Mouse (Mus musculus) myocyte (in vitro differentiated cells): ENCODE data around the gene Sult2a7.

ENCODE experiments used
- CEBPB ChIP-seq: IDR thresholded peaks from 2 replicates; pipeline ENCODE4 v1.6.1; 2011; ENCODE audit warnings: mild to moderate bottlenecking, moderate library complexity; ENCODE audit not compliant: poor library complexity, insufficient read depth, severe bottlenecking
- E2F4 ChIP-seq: IDR thresholded peaks from one replicate; pipeline ENCODE4 v1.6.1; 2011; ENCODE audit warnings: mild to moderate bottlenecking, control low read depth, moderate library complexity; ENCODE audit not compliant: insufficient read depth
- MAX ChIP-seq: IDR thresholded peaks from one replicate; pipeline ENCODE4 v1.6.1; 2011; ENCODE audit warnings: low read depth, mild to moderate bottlenecking, control low read depth
- MYOD1 ChIP-seq, 3 experiments: IDR thresholded peaks; one replicate each; pipeline ENCODE4 v1.6.1; 2011; ENCODE audit warnings: control low read depth in 2 of 3, low read depth in 2 of 3, mild to moderate bottlenecking in 2 of 3, moderate library complexity in 1 of 3; ENCODE audit not compliant: insufficient read length in 2 of 3, control insufficient read depth in 1 of 3
- MYOG ChIP-seq, 3 experiments: IDR thresholded peaks; one replicate each; pipeline ENCODE4 v1.6.1; 2011; ENCODE audit warnings: control low read depth in 2 of 3, low read depth in 2 of 3, mild to moderate bottlenecking in 2 of 3; ENCODE audit not compliant: insufficient read length in 2 of 3, control insufficient read depth in 1 of 3, insufficient read depth in 1 of 3
- POLR2A ChIP-seq: IDR thresholded peaks from one replicate; pipeline ENCODE4 v1.6.1; 2011; ENCODE audit warnings: low read depth, mild to moderate bottlenecking, control low read depth, moderate library complexity; ENCODE audit not compliant: insufficient read length
- POLR2AphosphoS2 ChIP-seq: IDR thresholded peaks from one replicate; pipeline ENCODE4 v1.6.1; 2011; ENCODE audit warnings: low read depth, control low read depth; ENCODE audit not compliant: insufficient read length
- REST ChIP-seq: IDR thresholded peaks from one replicate; pipeline ENCODE4 v1.6.1; 2011; ENCODE audit warnings: mild to moderate bottlenecking, control low read depth, moderate library complexity; ENCODE audit not compliant: insufficient read depth, insufficient read length
- SRF ChIP-seq: IDR thresholded peaks from one replicate; pipeline ENCODE4 v1.6.1; 2011; ENCODE audit warnings: low read depth; ENCODE audit not compliant: control insufficient read depth, insufficient read length
- TCF12 ChIP-seq: IDR thresholded peaks from one replicate; pipeline ENCODE4 v1.6.1; 2011; ENCODE audit warnings: mild to moderate bottlenecking, control low read depth; ENCODE audit not compliant: poor library complexity, insufficient read depth, severe bottlenecking
- TCF3 ChIP-seq: IDR thresholded peaks from one replicate; pipeline ENCODE4 v1.6.1; 2011; ENCODE audit warnings: low read depth, control low read depth; ENCODE audit not compliant: insufficient read length
- USF1 ChIP-seq: IDR thresholded peaks from one replicate; pipeline ENCODE4 v1.6.1; 2011; ENCODE audit warnings: low read depth, mild to moderate bottlenecking, control low read depth, moderate library complexity

DNA sequence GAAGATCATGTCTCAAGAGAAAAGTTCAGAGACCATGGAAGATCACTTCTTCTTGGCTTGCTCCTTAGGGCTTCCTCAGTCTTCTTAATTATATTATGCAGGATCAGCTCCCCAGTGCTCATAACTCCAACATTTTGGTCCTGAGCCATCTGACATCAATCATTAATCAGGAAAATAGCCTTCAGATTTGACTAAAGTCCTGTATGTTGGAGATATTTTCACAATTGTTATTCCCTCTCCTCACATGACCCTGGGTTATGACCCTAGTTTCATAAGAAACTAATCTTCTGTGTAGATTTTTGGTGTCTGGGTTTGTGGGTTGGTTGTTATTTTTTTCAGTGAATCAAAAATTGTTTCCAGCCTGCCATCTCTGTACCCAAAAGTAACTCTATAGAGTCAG is 54.4 kb downstream of the Sult2a7 start:
- TF ChIP-seq POLR2A (no peak), SRF (no peak), MAX (no peak), USF1 (no peak), MYOD1 (IDR thresholded peaks at IDR 0.05; ENCODE audit: control insufficient read depth in 1 of 3, insufficient read length in 2 of 3, low read depth in 2 of 3) (no peak), POLR2AphosphoS2 (no peak), E2F4 (no peak), TCF12 (no peak), TCF3 (no peak), REST (no peak), CEBPB (no peak), MYOG (IDR thresholded peaks at IDR 0.05; ENCODE audit: control insufficient read depth in 1 of 3, insufficient read depth in 1 of 3, insufficient read length in 2 of 3, low read depth in 2 of 3) (no peak)
